Mouse (Mus musculus): ENCODE measurements around the gene Plscr3.

GRCm38 (mm10) chr11:69846198-69846680 lies at the start of gene Plscr3:
- TF ChIP-seq POLR2A (IDR thresholded peaks at IDR 0.05; ENCODE audit: extremely low read depth, insufficient read depth, low read length) (peak; percentile 96), CTCF (IDR thresholded peaks at IDR 0.05; ENCODE audit: low read depth, low read length) (no peak)
